Mouse (Mus musculus): Measurements from ENCODE around the gene Klk1b5.

GRCm38 (mm10) chr7:44249248-44249647 is 33.5 kb downstream of the Klk1b5 start:
- TF ChIP-seq CTCF (IDR thresholded peaks at IDR 0.05; ENCODE audit: insufficient read depth, low read depth, low read length) = no peak
- TF ChIP-seq POLR2A (IDR thresholded peaks at IDR 0.05; ENCODE audit: insufficient read depth, low read depth, low read length) = no peak
